Mouse (Mus musculus) hindbrain, embryonic 15.5 days (tissue): ENCODE measurements at regions not wholly inside any gene's neighbourhood (a gene's known extent, or its start where the extent isn't known, plus 50 kb on each side); places are given as distances from the start of the nearest gene placed in this dataset.
"Not testable (repeated sequence)": the region's sequence is repeated elsewhere in the genome, so short reads cannot be mapped to it uniquely, and the experiment has no call there.

Experiments used
- ATAC-seq: fragments of 200-750 bp; cut with Nextera tagmentation; 2 replicates; pipeline ENCODE4 v1.8.0; 2017; ENCODE audit warnings: low read depth, moderate number of reproducible peaks, moderate TSS enrichment; ENCODE audit not compliant: low FRiP score
- H3K27ac ChIP-seq: fragments of 300-500 bp; sonication (generic); replicated peaks from 2 replicates; pipeline ENCODE4 v1.5.1; 2015; ENCODE audit warnings: mild to moderate bottlenecking, inconsistent platforms
- H3K27me3 ChIP-seq: fragments of 300-500 bp; sonication (generic); 2 replicates; pipeline ENCODE4 v1.6.1; 2015; ENCODE audit warnings: control low read depth, inconsistent platforms
- H3K36me3 ChIP-seq: fragments of 300-500 bp; sonication (generic); 2 replicates; pipeline ENCODE4 v1.6.1; 2015; ENCODE audit warnings: control low read depth, inconsistent platforms
- H3K4me1 ChIP-seq: fragments of 300-500 bp; sonication (generic); replicated peaks from 2 replicates; pipeline ENCODE4 v1.6.1; 2015; ENCODE audit warnings: control low read depth, inconsistent platforms
- H3K4me2 ChIP-seq: fragments of 300-500 bp; sonication (generic); 2 replicates; pipeline ENCODE4 v1.6.1; 2015; ENCODE audit warnings: moderate library complexity, mild to moderate bottlenecking, inconsistent platforms
- H3K4me3 ChIP-seq: fragments of 300-500 bp; sonication (generic); 2 replicates; pipeline ENCODE4 v1.5.1; 2015; ENCODE audit warnings: mild to moderate bottlenecking, inconsistent platforms
- H3K9ac ChIP-seq: fragments of 300-500 bp; sonication (generic); 2 replicates; pipeline ENCODE4 v1.6.1; 2015; ENCODE audit warnings: inconsistent platforms
- H3K9me3 ChIP-seq: fragments of 300-500 bp; sonication (generic); 2 replicates; pipeline ENCODE4 v1.6.1; 2016; ENCODE audit warnings: control low read depth, inconsistent platforms
- WGBS: fragments of 180-500 bp; shearing (Covaris S2); methylation state at CpG from one replicate; pipeline ENCODE4 v1.1.7; 2015; 5-methylcytosine and 5-hydroxymethylcytosine counted together

- H3K4me2 ChIP-seq, H3K9me3 ChIP-seq, H3K4me1 ChIP-seq, H3K9ac ChIP-seq, H3K27ac ChIP-seq, H3K27me3 ChIP-seq, H3K4me3 ChIP-seq, ATAC-seq, H3K36me3 ChIP-seq: not testable (repeated sequence)
- WGBS: 94% methylated on average over 2 of the region's 2 CpGs
Measured at GRCm38 (mm10) chr9:6845281-6845680, 339.0 kb downstream of the Dync2h1 start.

GRCm38 (mm10) chr9:6834936-6835335, 349.3 kb downstream of the Dync2h1 start:
- H3K4me2 ChIP-seq, H3K27me3 ChIP-seq, H3K27ac ChIP-seq, H3K4me3 ChIP-seq, ATAC-seq, H3K36me3 ChIP-seq, H3K4me1 ChIP-seq, H3K9ac ChIP-seq, H3K9me3 ChIP-seq: not testable (repeated sequence)
- WGBS: 83% methylated on average over 5 of the region's 5 CpGs

DNA sequence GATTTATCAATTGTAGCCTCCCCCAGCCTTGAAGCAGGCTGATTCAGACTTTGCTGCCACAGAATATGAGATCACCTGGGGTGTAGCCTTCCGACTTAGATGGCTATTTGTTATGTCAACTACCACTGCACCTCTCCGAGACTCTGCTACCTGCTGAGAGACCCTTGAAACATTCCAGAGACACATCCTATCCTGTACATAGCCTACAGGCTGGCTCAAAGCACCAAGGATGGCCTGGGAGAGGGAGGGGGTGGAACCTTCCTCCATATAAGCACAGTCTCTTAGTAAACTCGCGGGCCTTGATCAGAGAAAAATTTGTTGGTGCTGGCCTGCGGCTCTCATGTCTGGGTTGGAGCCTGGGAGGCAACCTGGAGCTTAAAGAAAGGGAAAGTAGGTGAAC, 349.8 kb downstream of the Dync2h1 start:
- 75% methylated on average over 5 of the region's 5 CpGs for WGBS
- Histone ChIP-seq H3K4me1 (no peaks in the 10 kb centered on the region), H3K4me3 (no peak overlapping the region), H3K9ac (no peak overlapping the region), H3K36me3 (no peaks in the 10 kb centered on the region), H3K27ac (no peak overlapping the region), H3K27me3 (no peaks in the 10 kb centered on the region), H3K4me2 (no peak overlapping the region), H3K9me3 (no peaks in the 10 kb centered on the region)
- no peak for ATAC-seq

- no peaks in the 10 kb centered on the region for H3K27me3 ChIP-seq
- no peaks in the 10 kb centered on the region for H3K9me3 ChIP-seq
- H3K36me3 ChIP-seq: no peaks in the 10 kb centered on the region
- no peak for ATAC-seq
- H3K27ac ChIP-seq: no peak overlapping the region
- 36% methylated on average over 2 of the region's 2 CpGs for WGBS
- H3K4me1 ChIP-seq: no peaks in the 10 kb centered on the region
- H3K4me3 ChIP-seq: no peak overlapping the region
- H3K4me2 ChIP-seq: no peak overlapping the region
- no peak overlapping the region for H3K9ac ChIP-seq
Measured at GRCm38 (mm10) chr9:6832862-6833261, 351.4 kb downstream of the Dync2h1 start.

DNA sequence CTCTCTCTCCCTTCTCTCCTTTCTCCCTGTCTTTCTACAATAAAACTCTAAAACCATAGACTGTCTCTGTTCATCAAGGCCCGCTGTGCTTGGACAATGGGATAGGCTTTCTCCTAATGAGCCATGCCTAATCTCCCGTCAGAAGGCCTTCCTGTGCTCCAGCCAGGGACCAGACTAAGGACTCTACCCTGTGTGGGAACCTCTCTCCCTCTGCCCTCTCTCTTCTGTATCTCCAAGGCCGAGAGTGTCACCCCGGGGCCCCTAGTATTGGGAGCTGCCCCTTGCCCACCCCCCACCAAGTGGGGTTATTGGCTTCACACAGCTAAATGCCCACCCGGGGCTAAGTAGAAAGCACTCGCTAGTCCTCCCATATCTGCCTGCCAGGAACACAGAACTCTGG, 352.6 kb downstream of the Dync2h1 start:
- WGBS: 48% methylated on average over 6 of the region's 6 CpGs
- not testable (repeated sequence) for ATAC-seq, H3K4me3 ChIP-seq, H3K9ac ChIP-seq, H3K27me3 ChIP-seq, H3K36me3 ChIP-seq, H3K4me2 ChIP-seq, H3K4me1 ChIP-seq, H3K27ac ChIP-seq, H3K9me3 ChIP-seq

- H3K27me3 ChIP-seq: no peaks in the 10 kb centered on the region
- no peaks in the 10 kb centered on the region for H3K36me3 ChIP-seq
- H3K9me3 ChIP-seq: no peaks in the 10 kb centered on the region
- no peak; the same call in 1 of the 2 replicates for ATAC-seq
- no peak overlapping the region for H3K27ac ChIP-seq
- no peak overlapping the region for H3K4me3 ChIP-seq
- 77% methylated on average over 3 of the region's 3 CpGs for WGBS
- no peaks in the 10 kb centered on the region for H3K4me1 ChIP-seq
- H3K4me2 ChIP-seq: no peak overlapping the region
- H3K9ac ChIP-seq: no peak overlapping the region
Measured at GRCm38 (mm10) chr9:6826581-6826980, 357.7 kb downstream of the Dync2h1 start.

GRCm38 (mm10) chr9:6825609-6826008, 358.6 kb downstream of the Dync2h1 start:
- Histone ChIP-seq H3K36me3 (no peaks in the 10 kb centered on the region), H3K27me3 (no peaks in the 10 kb centered on the region), H3K4me3 (no peak overlapping the region), H3K4me1 (no peaks in the 10 kb centered on the region), H3K9ac (no peak overlapping the region), H3K27ac (no peak overlapping the region), H3K4me2 (no peak overlapping the region), H3K9me3 (no peaks in the 10 kb centered on the region)
- no peak for ATAC-seq

DNA sequence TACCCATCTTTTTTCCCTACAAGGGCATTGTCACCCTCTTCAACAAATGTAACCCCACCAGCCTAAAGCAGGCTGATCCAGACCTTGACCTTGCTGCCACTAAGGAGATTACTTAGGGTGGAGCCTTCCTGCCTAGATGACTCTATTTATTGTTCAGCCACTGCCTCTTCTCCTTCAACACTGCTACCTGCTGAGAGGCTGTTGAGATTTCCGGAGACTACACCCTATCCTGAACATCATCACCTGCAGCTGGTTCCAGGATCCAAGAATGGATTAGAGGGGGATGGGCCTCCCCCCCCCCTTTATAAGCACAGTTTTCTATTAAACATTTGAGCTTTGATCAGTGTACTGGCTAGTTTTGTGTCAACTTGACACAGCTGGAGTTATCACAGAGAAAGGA, 360.3 kb downstream of the Dync2h1 start:
- H3K9ac ChIP-seq, H3K4me3 ChIP-seq, H3K4me2 ChIP-seq, H3K36me3 ChIP-seq, ATAC-seq, H3K4me1 ChIP-seq, H3K27ac ChIP-seq, H3K9me3 ChIP-seq, H3K27me3 ChIP-seq: not testable (repeated sequence)
- 62% methylated on average over 1 of the region's 1 CpGs for WGBS

DNA sequence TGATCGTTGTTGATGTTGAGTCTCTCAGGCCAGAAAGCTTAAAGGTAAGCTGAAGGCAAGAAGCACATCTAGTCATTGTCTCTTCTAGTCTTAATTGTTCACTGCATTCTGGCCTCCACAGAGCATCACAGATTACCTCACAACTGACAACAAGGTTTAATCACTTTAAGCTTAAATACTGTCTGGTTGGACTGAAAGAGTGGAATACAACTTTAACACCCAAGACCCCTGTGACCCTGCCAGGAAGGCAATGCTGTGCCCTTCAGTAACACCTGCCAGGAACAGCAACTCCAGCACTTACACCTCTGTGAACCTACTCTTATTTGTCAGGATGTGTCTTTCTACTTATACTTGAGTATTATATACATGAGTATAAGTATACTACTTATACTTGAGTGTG, 360.7 kb downstream of the Dync2h1 start:
- ATAC-seq: no peak

DNA sequence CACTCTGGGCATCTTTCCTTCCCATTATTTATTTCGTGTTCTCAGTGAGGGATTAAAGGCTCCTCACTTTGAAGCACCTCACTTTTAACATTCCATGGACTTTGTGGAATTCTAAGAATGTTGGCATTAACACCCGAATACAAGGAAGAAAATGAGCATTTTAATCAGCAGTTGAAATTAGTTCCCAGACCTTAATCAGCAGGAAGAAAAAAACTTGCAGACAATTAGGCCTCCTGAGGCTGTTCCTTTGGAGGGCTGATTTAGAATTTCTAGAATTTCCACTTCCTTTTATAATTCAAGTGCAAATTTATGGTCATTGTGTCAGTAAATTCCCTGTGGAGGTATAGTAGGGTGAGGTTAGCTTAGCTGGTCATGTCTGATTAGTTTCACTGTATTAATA, 407.6 kb downstream of the Dync2h1 start:
- H3K27ac ChIP-seq: no peak overlapping the region
- no peaks in the 10 kb centered on the region for H3K4me1 ChIP-seq
- 45% methylated on average over 2 of the region's 2 CpGs for WGBS
- no peaks in the 10 kb centered on the region for H3K27me3 ChIP-seq
- no peak for ATAC-seq
- H3K4me2 ChIP-seq: no peak overlapping the region
- no peak overlapping the region for H3K4me3 ChIP-seq
- no peaks in the 10 kb centered on the region for H3K9me3 ChIP-seq
- no peak overlapping the region for H3K9ac ChIP-seq
- H3K36me3 ChIP-seq: no peaks in the 10 kb centered on the region

More for the DNA sequence above, 360.7 kb downstream of the Dync2h1 start:
- H3K36me3 ChIP-seq: no peaks in the 10 kb centered on the region
- H3K4me2 ChIP-seq: no peak overlapping the region
- no peak overlapping the region for H3K9ac ChIP-seq
- H3K4me1 ChIP-seq: no peaks in the 10 kb centered on the region
- H3K4me3 ChIP-seq: no peak overlapping the region
- H3K27ac ChIP-seq: no peak overlapping the region
- H3K27me3 ChIP-seq: no peaks in the 10 kb centered on the region
- H3K9me3 ChIP-seq: no peaks in the 10 kb centered on the region
- WGBS: 92% methylated on average over 1 of the region's 1 CpGs

DNA sequence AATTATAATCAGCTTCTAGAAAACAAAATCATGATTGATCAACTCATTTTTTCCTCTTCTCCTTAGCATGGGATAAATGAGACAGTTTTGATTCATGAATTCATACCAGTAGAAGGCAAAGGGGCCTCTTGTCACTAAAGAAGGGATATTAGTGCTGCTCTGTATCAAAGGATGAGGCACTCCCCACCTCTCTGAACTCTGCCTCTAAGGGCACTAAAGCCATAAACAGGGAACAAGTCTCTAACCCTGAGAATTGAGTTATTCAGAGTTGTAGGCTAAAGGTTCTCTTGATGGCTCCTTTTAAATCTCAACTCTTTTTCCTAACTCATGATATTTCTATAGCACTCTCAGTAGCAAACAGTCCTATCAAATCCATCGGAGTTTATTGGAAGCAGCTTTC, 442.8 kb downstream of the Dync2h1 start:
- Histone ChIP-seq H3K4me1 (no peaks in the 10 kb centered on the region), H3K4me3 (no peak overlapping the region), H3K4me2 (no peak overlapping the region), H3K9ac (no peak overlapping the region), H3K27ac (no peak overlapping the region), H3K36me3 (no peaks in the 10 kb centered on the region), H3K27me3 (no peaks in the 10 kb centered on the region), H3K9me3 (no peaks in the 10 kb centered on the region)
- ATAC-seq: no peak
- WGBS: 97% methylated on average over 1 of the region's 1 CpGs

DNA sequence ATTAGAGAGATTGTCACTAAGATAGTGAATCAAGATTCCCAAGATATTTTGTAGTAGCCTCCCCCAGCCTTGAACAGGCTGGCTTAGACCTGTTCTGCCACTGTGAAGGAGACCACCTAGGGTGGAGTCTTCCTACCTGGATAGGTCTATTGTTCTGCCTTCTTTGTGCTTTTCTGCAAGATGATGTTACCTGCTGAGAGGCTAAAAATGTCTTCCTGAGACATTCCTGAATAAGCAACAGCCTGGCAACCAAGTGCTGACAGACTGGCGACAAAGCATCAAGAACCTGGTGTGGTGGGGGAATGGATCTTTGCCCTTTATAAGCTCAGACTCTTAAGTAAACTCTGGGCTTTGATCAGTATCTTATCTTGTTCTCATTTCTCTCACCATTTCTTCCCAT, 447.8 kb downstream of the Dync2h1 start:
- no peaks in the 10 kb centered on the region for H3K36me3 ChIP-seq
- no peak overlapping the region for H3K9ac ChIP-seq
- H3K4me2 ChIP-seq: no peak overlapping the region
- no peaks in the 10 kb centered on the region for H3K27me3 ChIP-seq
- no peaks in the 10 kb centered on the region for H3K4me1 ChIP-seq
- H3K27ac ChIP-seq: no peak overlapping the region
- no peak for ATAC-seq
- H3K9me3 ChIP-seq: no peaks in the 10 kb centered on the region
- H3K4me3 ChIP-seq: no peak overlapping the region
- WGBS: 52% methylated on average over 1 of the region's 1 CpGs

DNA sequence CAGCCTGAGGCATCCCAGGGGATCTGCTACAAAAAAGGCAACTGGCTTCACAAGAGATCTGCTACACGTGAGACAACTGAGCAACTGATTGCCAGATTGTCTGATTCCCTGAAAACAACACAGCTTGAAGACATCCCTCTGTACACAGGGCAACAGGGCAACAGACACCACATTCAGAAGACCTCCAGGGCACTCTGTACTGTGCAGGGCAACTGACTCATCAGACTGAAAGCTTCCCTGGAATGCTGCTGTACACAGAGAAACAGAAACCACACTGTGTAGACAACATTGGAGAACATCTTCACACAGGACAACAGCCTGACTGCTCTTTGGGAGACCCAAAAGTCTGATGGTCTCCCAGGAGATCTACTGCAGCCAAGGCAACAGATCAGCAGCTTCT, 456.8 kb upstream of the Ddi1 start:
- Histone ChIP-seq H3K4me3 (no peak overlapping the region), H3K9ac (no peak overlapping the region), H3K27me3 (no peaks in the 10 kb centered on the region), H3K4me1 (no peaks in the 10 kb centered on the region), H3K9me3 (no peaks in the 10 kb centered on the region), H3K4me2 (no peak overlapping the region), H3K36me3 (no peaks in the 10 kb centered on the region), H3K27ac (no peak overlapping the region)
- WGBS: 19% methylated on average over 1 of the region's 1 CpGs
- no peak for ATAC-seq
